Mouse (Mus musculus) heart, postnatal 0 days (tissue): ENCODE data around the gene Mrto4.

Experiments
- CTCF ChIP-seq: IDR thresholded peaks from 2 replicates; pipeline ENCODE4 v1.5.1; 2016; ENCODE audit warnings: antibody characterized with exemption, control low read depth, low read depth
- EP300 ChIP-seq: IDR thresholded peaks from 2 replicates; pipeline ENCODE4 v1.6.1; 2016; ENCODE audit warnings: antibody characterized with exemption, low read depth

DNA sequence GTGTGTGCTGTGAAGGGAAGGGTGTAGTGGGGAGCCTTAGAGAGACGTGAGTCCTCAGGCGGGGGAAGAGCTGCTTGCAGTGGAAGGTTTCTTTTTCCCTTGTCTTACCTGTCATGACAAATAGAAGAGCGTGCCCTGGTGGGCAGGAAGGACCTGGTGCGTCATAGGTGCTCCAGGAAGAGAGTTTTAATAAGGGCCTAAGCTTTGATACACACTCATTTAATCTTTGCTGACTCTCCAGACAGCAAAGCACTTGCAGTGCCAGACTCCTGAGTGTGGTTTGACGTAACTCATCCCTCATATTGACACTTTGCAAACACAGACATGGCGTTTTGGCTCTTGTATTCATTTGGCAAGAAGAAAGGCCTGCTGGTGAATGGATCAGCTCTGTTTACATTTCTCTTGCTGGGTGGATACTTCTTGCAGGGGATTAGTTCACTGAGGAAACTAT lies 34.5 kb upstream of the Mrto4 start:
- no peak for TF ChIP-seq CTCF
- TF ChIP-seq EP300: no peak
